Mouse (Mus musculus) C2C12 (cell line): ENCODE measurements at regions not wholly inside any gene's neighbourhood (a gene's known extent, or its start where the extent isn't known, plus 50 kb on each side); places are given as distances from the start of the nearest gene placed in this dataset.
A peak's percentile ranks its signal among the peaks of the same experiment; 100 is the strongest.

Experiments
- H3K27me3 ChIP-seq: one replicate; pipeline ENCODE4 v1.6.1; 2011; ENCODE audit not compliant: control insufficient read depth, insufficient read depth, insufficient read length
- H3K36me3 ChIP-seq: one replicate; pipeline ENCODE4 v1.6.1; 2011; ENCODE audit not compliant: control insufficient read depth, insufficient read depth
- H3K4me3 ChIP-seq: one replicate; pipeline ENCODE4 v1.5.1; 2011; ENCODE audit warnings: mild to moderate bottlenecking, control low read depth; ENCODE audit not compliant: poor library complexity, insufficient read depth, severe bottlenecking
- H3K79me2 ChIP-seq: one replicate; pipeline ENCODE4 v1.6.1; 2011; ENCODE audit not compliant: control insufficient read depth, insufficient read depth
- H3K79me3 ChIP-seq: one replicate; pipeline ENCODE4 v1.6.1; 2011; ENCODE audit warnings: low read depth, control low read depth
- H3ac ChIP-seq: one replicate; pipeline ENCODE3; 2011; ENCODE audit warnings: low read depth; ENCODE audit not compliant: control insufficient read depth, insufficient read length
- CEBPB ChIP-seq: IDR thresholded peaks from one replicate; pipeline ENCODE4 v1.6.1; 2011; ENCODE audit warnings: low read depth, mild to moderate bottlenecking, control low read depth, moderate library complexity
- CTCF ChIP-seq: IDR thresholded peaks from one replicate; pipeline ENCODE4 v1.5.1; 2011; ENCODE audit not compliant: control insufficient read depth, insufficient read depth, insufficient read length
- FOSL1 ChIP-seq: IDR thresholded peaks from one replicate; pipeline ENCODE4 v1.8.0; 2011; ENCODE audit warnings: mild to moderate bottlenecking, low read length; ENCODE audit not compliant: poor library complexity, insufficient read depth, severe bottlenecking
- MAX ChIP-seq: IDR thresholded peaks from one replicate; pipeline ENCODE4 v1.6.1; 2011; ENCODE audit warnings: mild to moderate bottlenecking, control low read depth
- MYOD1 ChIP-seq: IDR thresholded peaks from one replicate; pipeline ENCODE4 v1.6.1; 2011; ENCODE audit warnings: low read depth; ENCODE audit not compliant: control insufficient read depth, insufficient read length
- MYOG ChIP-seq: IDR thresholded peaks from one replicate; pipeline ENCODE4 v1.6.1; 2011; ENCODE audit not compliant: control insufficient read depth, insufficient read length; ENCODE audit errors: extremely low read depth
- USF1 ChIP-seq: IDR thresholded peaks from one replicate; pipeline ENCODE4 v1.6.1; 2011; ENCODE audit warnings: low read depth, mild to moderate bottlenecking, control low read depth, moderate library complexity

GRCm38 (mm10) chr10:85242701-85243100 is 57.8 kb upstream of the Cry1 start:
- Histone ChIP-seq H3K36me3 (no peaks in the 10 kb centered on the region), H3ac (no peak overlapping the region), H3K4me3 (no peak overlapping the region), H3K27me3 (peaks cover 5% of the 10 kb centered on the region), H3K79me3 (no peaks in the 10 kb centered on the region), H3K79me2 (no peaks in the 10 kb centered on the region)
- TF ChIP-seq CEBPB = no peak
- no peak for TF ChIP-seq FOSL1
- no peak for TF ChIP-seq MAX
- TF ChIP-seq CTCF = no peak
- TF ChIP-seq MYOD1 = no peak
- TF ChIP-seq USF1 = no peak
- TF ChIP-seq MYOG = no peak

GRCm38 (mm10) chr10:85243556-85243955 is 58.7 kb upstream of the Cry1 start:
- Histone ChIP-seq H3ac (no peak overlapping the region), H3K79me3 (no peaks in the 10 kb centered on the region), H3K36me3 (no peaks in the 10 kb centered on the region), H3K79me2 (no peaks in the 10 kb centered on the region), H3K27me3 (peaks cover 5% of the 10 kb centered on the region), H3K4me3 (no peak overlapping the region)
- TF ChIP-seq MYOG (no peak), CTCF (no peak), CEBPB (no peak), MAX (no peak), USF1 (no peak), FOSL1 (no peak), MYOD1 (no peak)

- H3K36me3 ChIP-seq = no peaks in the 10 kb centered on the region
- no peaks in the 10 kb centered on the region for H3K79me2 ChIP-seq
- TF ChIP-seq CEBPB = no peak
- no peak overlapping the region for H3K4me3 ChIP-seq
- H3ac ChIP-seq = no peak overlapping the region
- no peaks in the 10 kb centered on the region for H3K27me3 ChIP-seq
- H3K79me3 ChIP-seq = no peaks in the 10 kb centered on the region
These were observed 80.9 kb upstream of the Cry1 start for GRCm38 (mm10) chr10:85265746-85266145.

GRCm38 (mm10) chr10:85266148-85266547 is 81.3 kb upstream of the Cry1 start:
- Histone ChIP-seq H3K36me3 (no peaks in the 10 kb centered on the region), H3K79me2 (no peaks in the 10 kb centered on the region), H3K27me3 (no peaks in the 10 kb centered on the region), H3K79me3 (no peaks in the 10 kb centered on the region), H3K4me3 (no peak overlapping the region), H3ac (no peak overlapping the region)
- no peak for TF ChIP-seq USF1
- TF ChIP-seq FOSL1 = no peak
- no peak for TF ChIP-seq MYOG
- TF ChIP-seq CEBPB = no peak
- no peak for TF ChIP-seq MAX
- no peak for TF ChIP-seq CTCF
- no peak for TF ChIP-seq MYOD1

- Histone ChIP-seq H3K27me3 (no peaks in the 10 kb centered on the region), H3K79me2 (no peaks in the 10 kb centered on the region), H3ac (no peak overlapping the region), H3K79me3 (no peaks in the 10 kb centered on the region), H3K4me3 (no peak overlapping the region), H3K36me3 (no peaks in the 10 kb centered on the region)
- TF ChIP-seq MYOG (no peak), CEBPB (peak; percentile 78), MYOD1 (peak; percentile 86)
These were observed 81.9 kb upstream of the Cry1 start for GRCm38 (mm10) chr10:85266796-85267195.

- no peaks in the 10 kb centered on the region for H3K27me3 ChIP-seq
- H3K79me3 ChIP-seq = no peaks in the 10 kb centered on the region
- no peak for TF ChIP-seq CTCF
- TF ChIP-seq MAX = no peak
- TF ChIP-seq MYOG = no peak
- TF ChIP-seq MYOD1 = no peak
- no peak for TF ChIP-seq USF1
- no peak for TF ChIP-seq FOSL1
- TF ChIP-seq CEBPB = no peak
- no peak overlapping the region for H3ac ChIP-seq
- no peaks in the 10 kb centered on the region for H3K36me3 ChIP-seq
- no peaks in the 10 kb centered on the region for H3K79me2 ChIP-seq
- no peak overlapping the region for H3K4me3 ChIP-seq
These were observed 85.3 kb upstream of the Cry1 start for GRCm38 (mm10) chr10:85270209-85270608.
